Mouse (Mus musculus): ENCODE results near the gene Slc22a15.
A peak's percentile ranks its signal among the peaks of the same experiment; 100 is the strongest.
"Not testable (repeated sequence)": the region's sequence is repeated elsewhere in the genome, so short reads cannot be mapped to it uniquely, and the experiment has no call there.

Slc22a15 gene

GRCm38 (mm10) chr3:101859740-101860139 is 64.5 kb downstream of the Slc22a15 start:
- DNase-seq, result no peak

- DNase-seq, result no peak
Measured at GRCm38 (mm10) chr3:101854075-101854474, 70.2 kb downstream of the Slc22a15 start.

GRCm38 (mm10) chr3:101851363-101851762 is 72.9 kb downstream of the Slc22a15 start:
- no peak for DNase-seq

GRCm38 (mm10) chr3:101848816-101849215 is 75.4 kb downstream of the Slc22a15 start, which contains the start of gene Mab21l3:
Gene Mab21l3, minus strand, starts transcription at chr3:101848959.
- no peak for DNase-seq

- no peak for DNase-seq
Measured at GRCm38 (mm10) chr3:101846096-101846495, 78.2 kb downstream of the Slc22a15 start.

- no peak for DNase-seq
Measured at GRCm38 (mm10) chr3:101842372-101843094, 81.7 kb downstream of the Slc22a15 start.

GRCm38 (mm10) chr3:101839327-101839726 is 84.9 kb downstream of the Slc22a15 start:
- DNase-seq, result no peak

- DNase-seq, result no peak
Measured at GRCm38 (mm10) chr3:101836971-101837370, 87.3 kb downstream of the Slc22a15 start.

- no peak for DNase-seq
Measured at GRCm38 (mm10) chr3:101836532-101836931, 87.7 kb downstream of the Slc22a15 start.

GRCm38 (mm10) chr3:101836045-101836444 is 88.2 kb downstream of the Slc22a15 start:
- DNase-seq, result no peak

- no peak for DNase-seq
Measured at GRCm38 (mm10) chr3:101831189-101831858, 92.9 kb downstream of the Slc22a15 start.

GRCm38 (mm10) chr3:101829881-101830616 is 94.2 kb downstream of the Slc22a15 start:
- DNase-seq, result no peak

GRCm38 (mm10) chr3:101828595-101828994 is 95.7 kb downstream of the Slc22a15 start:
- no peak for DNase-seq

- DNase-seq, result no peak
Measured at GRCm38 (mm10) chr3:101827220-101827715, 97.0 kb downstream of the Slc22a15 start.

GRCm38 (mm10) chr3:101824338-101824737 is 99.9 kb downstream of the Slc22a15 start:
- no peak for DNase-seq

GRCm38 (mm10) chr3:101822052-101822451 is 102.2 kb downstream of the Slc22a15 start:
- DNase-seq, result no peak

- DNase-seq, result not testable (repeated sequence)
Measured at GRCm38 (mm10) chr3:101820708-101821107, 103.5 kb downstream of the Slc22a15 start.

- no peak for DNase-seq
Measured at GRCm38 (mm10) chr3:101816006-101816405, 108.2 kb downstream of the Slc22a15 start.

GRCm38 (mm10) chr3:101814790-101815189 is 109.5 kb downstream of the Slc22a15 start:
- DNase-seq, result no peak

- DNase-seq, result peak; percentile 69
Measured at GRCm38 (mm10) chr3:101812341-101812962, 111.8 kb downstream of the Slc22a15 start.

- no peak for DNase-seq
Measured at GRCm38 (mm10) chr3:101811931-101812330, 112.3 kb downstream of the Slc22a15 start.

GRCm38 (mm10) chr3:101807646-101808045 is 116.6 kb downstream of the Slc22a15 start:
- DNase-seq, result peak; percentile 86

- peak; percentile 59 for DNase-seq
Measured at GRCm38 (mm10) chr3:101806941-101807340, 117.3 kb downstream of the Slc22a15 start.

Data from cerebellum, adult 11 months (tissue).